Mouse (Mus musculus): ENCODE data around the gene Tmem92.
"Not testable (repeated sequence)": the region's sequence is repeated elsewhere in the genome, so short reads cannot be mapped to it uniquely, and the experiment has no call there.

The Tmem92 gene

GRCm38 (mm10) chr11:94782603-94783002 lies at the start of gene Tmem92:
Gene Tmem92, minus strand, starts transcription at chr11:94782703.
- in situ Hi-C loops (cut with MboI; ENCODE audit: low pct_unique_long_range_greater_than_20kb in 1 of 2, low sequenced_read_pairs in 2 of 2, unreplicated experiment in 1 of 2), result loop anchor here in 1 of 2 experiments (5.0 kb wide), 1 partner anchor 50 kb away; no protein-coding TSS in a partner anchor

DNA sequence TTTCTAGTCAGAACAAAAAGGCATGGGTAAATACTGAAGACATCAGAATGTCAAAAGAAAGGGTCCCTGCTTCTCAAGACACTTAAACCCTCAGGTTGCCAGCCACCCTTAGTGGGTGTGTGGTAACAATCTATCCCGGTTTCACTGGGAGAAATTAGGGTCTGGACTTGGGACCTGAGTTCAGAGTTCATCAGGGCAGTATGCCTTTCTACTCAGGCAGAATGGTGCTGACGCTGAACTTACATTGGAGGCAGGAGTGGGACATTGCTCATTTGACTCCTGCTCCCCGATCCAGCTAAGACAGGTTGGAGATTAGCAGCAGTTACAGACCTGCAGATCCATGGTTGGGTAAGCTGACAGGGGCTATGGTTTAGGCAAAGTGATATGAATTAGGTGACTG lies 46.5 kb upstream of the Tmem92 start:
- in situ Hi-C loops (cut with MboI; ENCODE audit: low pct_unique_long_range_greater_than_20kb in 1 of 2, low sequenced_read_pairs in 2 of 2, unreplicated experiment in 1 of 2), result loop anchor here in 1 of 2 experiments (5.0 kb wide), 1 partner anchor 97 kb away; no protein-coding TSS in a partner anchor

DNA sequence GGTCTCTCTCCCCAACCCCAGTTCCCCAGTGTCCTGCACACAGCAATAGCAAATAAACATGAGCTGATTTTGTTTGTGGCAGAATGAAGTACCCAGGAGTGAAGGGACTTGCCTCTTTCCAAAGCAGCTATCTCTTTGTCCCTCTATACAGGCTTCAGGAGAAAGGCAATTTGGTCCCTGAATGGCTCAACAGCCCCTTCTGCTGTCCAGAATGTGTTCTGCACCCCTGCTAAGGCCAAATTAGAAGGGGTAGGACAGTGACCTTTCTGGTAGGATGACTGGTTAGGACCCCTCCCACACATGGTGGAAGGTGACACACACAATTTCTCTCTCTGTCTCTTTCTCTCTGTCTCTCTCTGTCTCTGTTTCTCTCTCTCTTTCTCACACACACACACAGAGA lies 36.9 kb upstream of the Tmem92 start:
- in situ Hi-C loops (cut with MboI; ENCODE audit: low pct_unique_long_range_greater_than_20kb in 1 of 2, low sequenced_read_pairs in 2 of 2, unreplicated experiment in 1 of 2), result not testable (repeated sequence)

DNA sequence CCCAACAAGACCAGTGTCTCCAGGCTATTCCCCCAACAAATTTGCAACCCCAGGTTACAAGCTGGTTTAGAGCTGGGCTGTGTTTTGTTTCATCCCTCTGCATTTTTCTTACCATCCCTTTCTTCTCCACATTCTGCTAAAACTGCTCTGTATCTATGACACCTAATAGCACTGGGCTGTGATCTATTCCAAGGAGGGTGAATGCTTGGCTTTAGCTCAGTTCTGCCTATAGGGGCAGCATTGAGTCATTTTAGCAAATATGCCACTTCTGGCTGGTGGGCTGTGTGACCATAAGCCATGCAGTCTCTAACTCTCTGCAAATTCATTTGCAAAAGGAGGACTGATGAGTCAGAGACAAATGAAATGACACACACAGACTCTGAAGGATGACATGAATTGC lies 36.4 kb upstream of the Tmem92 start:
- in situ Hi-C loops (cut with MboI; ENCODE audit: low pct_unique_long_range_greater_than_20kb in 1 of 2, low sequenced_read_pairs in 2 of 2, unreplicated experiment in 1 of 2), result not testable (repeated sequence)

- in situ Hi-C loops (cut with MboI; ENCODE audit: low pct_unique_long_range_greater_than_20kb in 1 of 2, low sequenced_read_pairs in 2 of 2, unreplicated experiment in 1 of 2), result not testable (repeated sequence)
Measured at GRCm38 (mm10) chr11:94811537-94811936, 29.0 kb upstream of the Tmem92 start.

DNA sequence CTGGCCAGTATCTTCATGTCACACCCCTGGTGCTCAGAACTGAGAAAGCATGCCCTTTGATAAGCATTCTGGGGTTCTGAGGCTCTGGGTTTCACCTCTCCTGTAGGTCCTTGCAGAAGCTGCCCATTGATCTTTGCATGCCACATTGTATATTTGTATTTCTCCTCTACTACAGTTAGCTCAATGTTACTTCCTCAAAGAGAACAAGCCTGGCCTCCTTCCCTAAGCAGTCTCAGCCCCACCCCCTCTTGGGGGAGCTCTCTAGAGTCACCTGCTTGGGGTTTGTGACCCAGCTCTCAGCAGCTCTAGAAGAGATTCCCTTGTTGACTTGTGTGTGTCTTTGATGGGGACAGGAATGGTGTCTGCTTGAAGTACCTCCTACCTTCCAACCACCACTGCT lies 9.2 kb upstream of the Tmem92 start:
- in situ Hi-C loops (cut with MboI; ENCODE audit: low pct_unique_long_range_greater_than_20kb in 1 of 2, low sequenced_read_pairs in 2 of 2, unreplicated experiment in 1 of 2), result no loop called here

DNA sequence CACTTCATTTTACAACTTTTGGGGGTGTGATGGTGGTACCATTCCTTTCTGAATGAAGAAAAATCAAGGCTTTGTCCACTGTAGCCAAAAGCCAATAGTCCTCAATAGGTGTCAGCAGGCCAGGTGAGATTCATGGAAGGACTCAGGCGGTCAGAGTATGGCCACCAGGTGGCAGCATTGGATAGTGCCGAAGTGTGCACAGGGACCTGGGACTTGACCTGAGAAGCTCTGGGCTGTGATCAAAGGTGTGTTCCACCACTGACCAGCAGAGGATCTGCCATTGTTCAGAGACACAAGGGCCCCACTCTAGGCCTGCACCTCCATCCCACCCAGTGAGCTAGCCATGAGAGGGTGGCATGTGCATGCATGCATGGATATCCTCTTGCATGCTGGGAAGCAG lies 2.7 kb upstream of the Tmem92 start:
- in situ Hi-C loops (cut with MboI; ENCODE audit: low pct_unique_long_range_greater_than_20kb in 1 of 2, low sequenced_read_pairs in 2 of 2, unreplicated experiment in 1 of 2), result no loop called here

DNA sequence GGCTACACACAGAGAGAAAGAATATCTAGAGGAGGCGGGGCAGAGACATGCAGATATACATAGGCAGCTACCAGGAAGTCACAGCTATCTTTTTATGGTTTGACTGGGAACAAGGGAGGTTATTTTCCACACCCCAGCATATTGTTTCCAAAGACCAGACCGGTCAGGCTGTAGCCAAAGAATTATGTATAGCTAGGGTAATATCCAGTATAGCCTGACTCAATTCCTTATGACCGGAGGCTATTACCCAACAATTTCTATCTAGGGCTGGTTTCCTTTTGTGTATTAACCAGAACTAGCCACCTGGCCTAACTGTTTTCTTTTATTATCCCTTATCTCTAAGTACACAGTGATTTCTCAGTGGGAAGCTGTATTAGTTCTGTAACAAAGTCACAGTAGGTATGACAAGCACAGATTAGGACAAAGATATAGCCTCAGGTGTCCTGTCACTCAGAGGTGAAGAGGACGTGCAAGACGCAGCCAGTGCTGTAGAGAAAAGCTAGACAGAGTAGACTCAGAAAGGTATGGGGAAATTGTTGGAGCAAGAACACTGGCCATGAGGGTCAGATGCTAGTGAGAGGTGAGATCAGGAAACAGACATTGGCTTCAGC lies 7.5 kb downstream of the Tmem92 start:
- in situ Hi-C loops (cut with MboI; ENCODE audit: low pct_unique_long_range_greater_than_20kb in 1 of 2, low sequenced_read_pairs in 2 of 2, unreplicated experiment in 1 of 2), result no loop called here

DNA sequence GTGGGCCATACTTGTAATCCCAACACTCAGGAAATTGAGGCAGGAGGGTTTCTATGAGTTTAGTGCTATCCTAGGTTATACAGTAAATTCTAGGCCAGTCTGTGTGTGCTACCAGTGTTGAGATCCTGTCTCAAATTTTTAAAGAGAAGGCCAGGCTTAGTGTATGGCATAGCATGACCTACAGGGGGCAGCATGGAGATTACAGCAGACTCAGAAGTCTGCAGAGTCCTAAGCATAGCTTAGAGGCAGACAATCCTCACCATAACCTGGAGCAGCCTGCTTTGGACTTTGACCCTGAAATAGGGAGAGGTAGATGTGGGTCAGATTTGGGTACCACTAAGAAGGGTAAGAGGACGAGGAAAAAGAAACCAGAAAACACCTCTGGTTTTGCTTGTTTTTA lies 8.7 kb downstream of the Tmem92 start:
- in situ Hi-C loops (cut with MboI; ENCODE audit: low pct_unique_long_range_greater_than_20kb in 1 of 2, low sequenced_read_pairs in 2 of 2, unreplicated experiment in 1 of 2), result no loop called here

DNA sequence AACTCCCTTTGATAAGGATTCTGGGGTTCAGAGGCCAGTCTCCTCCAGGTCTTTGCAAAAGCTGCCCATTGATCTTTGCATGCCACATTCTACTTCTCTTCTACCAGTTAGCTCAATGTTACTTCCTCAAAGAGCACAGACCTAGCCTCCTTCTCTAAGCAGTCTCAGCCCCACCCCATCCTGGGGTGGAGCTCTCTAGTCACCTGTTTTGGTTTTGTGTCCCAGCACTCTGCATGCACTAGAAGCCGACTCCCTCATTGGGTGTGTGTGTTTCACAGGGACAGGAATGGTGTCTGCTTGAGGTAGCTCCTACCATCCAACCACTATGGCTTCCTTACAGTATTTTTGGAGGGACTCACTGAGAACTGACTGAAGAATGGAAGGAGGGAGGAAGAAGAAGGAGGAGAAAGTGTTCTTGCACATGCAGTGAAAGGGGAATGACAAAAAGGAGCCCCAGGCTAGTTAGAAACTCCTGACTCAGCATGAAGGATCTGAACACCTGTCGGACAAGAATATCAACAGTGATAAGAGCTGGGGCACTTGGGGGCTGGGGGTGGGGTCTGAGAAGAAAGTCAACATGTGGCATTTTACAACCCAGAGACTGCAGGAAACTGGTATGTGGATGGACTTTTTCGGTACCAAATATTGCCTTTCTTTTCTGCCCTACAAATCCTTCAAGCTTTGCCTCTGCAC lies 10.0 kb downstream of the Tmem92 start:
- in situ Hi-C loops (cut with MboI; ENCODE audit: low pct_unique_long_range_greater_than_20kb in 1 of 2, low sequenced_read_pairs in 2 of 2, unreplicated experiment in 1 of 2), result no loop called here

DNA sequence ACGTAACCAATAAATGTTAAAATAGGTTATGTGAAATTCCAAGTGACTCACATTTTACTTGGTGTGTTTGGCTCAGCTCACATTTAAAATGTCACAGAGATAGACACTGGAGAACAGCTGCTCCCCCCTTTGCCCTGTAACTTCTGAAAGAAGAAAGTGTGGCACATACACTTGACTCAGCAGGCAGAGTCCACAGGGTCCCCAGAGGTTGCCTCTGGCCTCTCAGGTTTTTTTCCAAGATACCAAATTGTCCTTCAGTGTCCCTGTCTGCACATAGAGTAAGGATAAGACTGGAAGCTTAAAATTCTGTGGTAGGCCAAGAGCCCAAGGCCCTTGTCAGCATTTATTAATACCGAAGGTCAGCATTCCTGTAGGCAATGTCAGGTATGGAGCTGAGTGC lies 15.3 kb downstream of the Tmem92 start:
- in situ Hi-C loops (cut with MboI; ENCODE audit: low pct_unique_long_range_greater_than_20kb in 1 of 2, low sequenced_read_pairs in 2 of 2, unreplicated experiment in 1 of 2), result no loop called here

GRCm38 (mm10) chr11:94762775-94763174 lies 19.7 kb downstream of the Tmem92 start:
- in situ Hi-C loops (cut with MboI; ENCODE audit: low pct_unique_long_range_greater_than_20kb in 1 of 2, low sequenced_read_pairs in 2 of 2, unreplicated experiment in 1 of 2), result no loop called here

DNA sequence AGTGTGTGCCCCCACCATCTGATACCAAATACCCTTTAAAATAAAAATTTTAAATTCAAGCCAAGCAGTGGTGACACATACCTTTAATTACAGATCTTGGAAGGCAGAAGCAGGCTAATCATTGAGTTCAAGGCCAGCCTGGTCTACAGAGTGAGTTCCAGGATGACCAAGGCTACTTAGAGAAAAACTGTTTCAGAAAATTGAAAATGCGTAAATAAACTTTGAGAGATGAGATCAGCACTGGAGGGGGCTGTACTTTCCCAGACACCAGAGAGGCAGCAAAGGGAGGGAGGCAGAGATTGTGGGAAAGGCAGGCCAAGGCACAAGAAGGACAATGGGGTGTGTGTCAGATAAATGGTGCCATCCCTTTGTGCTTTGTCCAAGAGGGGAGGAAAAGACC lies 20.2 kb downstream of the Tmem92 start:
- in situ Hi-C loops (cut with MboI; ENCODE audit: low pct_unique_long_range_greater_than_20kb in 1 of 2, low sequenced_read_pairs in 2 of 2, unreplicated experiment in 1 of 2), result no loop called here

DNA sequence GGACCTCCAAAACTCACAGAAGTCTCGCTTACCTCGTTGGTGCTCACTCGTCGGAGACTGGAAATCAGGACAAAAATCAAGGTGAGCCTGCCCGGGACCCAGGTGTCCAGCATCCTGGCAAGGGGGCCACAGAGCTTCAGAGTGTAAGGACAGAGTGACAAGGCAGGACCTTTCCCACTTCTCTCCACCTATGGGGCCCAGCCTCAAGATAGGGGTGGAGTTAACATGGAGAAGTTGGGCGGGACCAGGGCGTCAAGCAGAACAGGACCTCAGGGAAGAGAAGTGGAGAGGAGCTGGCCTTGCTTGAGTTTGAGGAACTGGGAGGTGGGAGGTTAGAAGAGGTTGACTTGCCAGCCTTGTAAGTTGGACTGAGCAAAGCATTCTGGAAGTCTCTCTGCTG lies 21.7 kb downstream of the Tmem92 start:
- in situ Hi-C loops (cut with MboI; ENCODE audit: low pct_unique_long_range_greater_than_20kb in 1 of 2, low sequenced_read_pairs in 2 of 2, unreplicated experiment in 1 of 2), result no loop called here

GRCm38 (mm10) chr11:94760364-94760763 lies 22.1 kb downstream of the Tmem92 start:
- in situ Hi-C loops (cut with MboI; ENCODE audit: low pct_unique_long_range_greater_than_20kb in 1 of 2, low sequenced_read_pairs in 2 of 2, unreplicated experiment in 1 of 2), result no loop called here

DNA sequence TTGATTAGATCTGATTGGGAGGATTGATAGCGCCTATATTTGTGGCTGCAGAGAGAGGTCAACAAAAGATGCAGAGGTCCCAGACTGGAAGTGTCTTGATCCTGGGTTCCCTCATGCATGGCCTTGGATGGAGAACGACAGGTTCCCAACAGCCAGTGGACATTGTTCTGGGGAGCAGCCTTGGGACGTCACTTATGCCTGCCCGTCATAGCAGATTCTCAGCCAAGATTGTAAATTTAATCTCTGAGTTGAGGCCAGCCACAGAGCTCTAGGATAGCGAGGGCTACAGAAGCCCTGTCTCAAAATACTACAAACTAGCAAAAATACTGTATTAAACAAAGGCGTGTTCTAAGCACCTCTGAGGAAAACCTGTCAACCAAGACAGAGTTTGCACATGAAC lies 22.6 kb downstream of the Tmem92 start:
- in situ Hi-C loops (cut with MboI; ENCODE audit: low pct_unique_long_range_greater_than_20kb in 1 of 2, low sequenced_read_pairs in 2 of 2, unreplicated experiment in 1 of 2), result no loop called here

DNA sequence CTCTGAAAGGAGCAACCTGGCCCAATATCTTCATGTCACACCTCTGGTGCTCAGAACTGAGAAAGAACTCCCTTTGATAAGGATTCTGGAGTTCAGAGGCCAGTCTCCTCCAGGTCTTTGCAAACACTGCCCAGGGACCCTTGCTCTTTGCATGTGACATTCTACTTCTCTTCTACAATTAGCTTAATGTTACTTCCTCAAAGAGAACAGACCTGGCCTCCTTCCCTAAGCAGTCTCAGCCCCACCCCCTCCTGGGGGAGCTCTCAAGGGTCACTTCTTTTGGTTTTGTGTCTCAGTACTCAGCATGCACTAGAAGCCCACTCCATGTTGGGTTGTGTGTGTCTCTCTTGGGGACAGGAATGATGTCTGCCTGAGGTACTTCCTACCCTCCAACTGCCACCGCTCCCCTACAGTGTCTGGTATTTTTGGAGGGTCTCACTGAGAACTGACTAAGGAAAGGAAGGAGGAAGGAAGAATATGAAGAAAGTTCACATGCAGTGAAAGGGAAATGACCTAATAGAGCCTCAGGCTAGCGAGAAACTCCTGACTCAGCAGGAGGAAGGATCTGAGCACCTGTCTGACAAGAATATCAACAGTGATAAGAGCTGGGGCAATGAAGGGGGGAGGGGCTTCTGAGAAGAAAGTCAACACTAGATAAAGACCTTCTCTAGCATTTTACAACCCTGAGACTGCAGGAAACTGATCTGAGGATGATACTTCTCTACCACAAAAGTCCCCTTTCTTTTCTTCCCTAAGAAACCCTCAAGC lies 29.4 kb downstream of the Tmem92 start:
- in situ Hi-C loops (cut with MboI; ENCODE audit: low pct_unique_long_range_greater_than_20kb in 1 of 2, low sequenced_read_pairs in 2 of 2, unreplicated experiment in 1 of 2), result no loop called here

- in situ Hi-C loops (cut with MboI; ENCODE audit: low pct_unique_long_range_greater_than_20kb in 1 of 2, low sequenced_read_pairs in 2 of 2, unreplicated experiment in 1 of 2), result no loop called here
Measured at GRCm38 (mm10) chr11:94741732-94742272, 40.7 kb downstream of the Tmem92 start, which contains the start of gene Cdc34b. Gene Cdc34b, plus strand, starts transcription at chr11:94741782.

GRCm38 (mm10) chr11:94735746-94736145 lies 46.8 kb downstream of the Tmem92 start:
- in situ Hi-C loops (cut with MboI; ENCODE audit: low pct_unique_long_range_greater_than_20kb in 1 of 2, low sequenced_read_pairs in 2 of 2, unreplicated experiment in 1 of 2), result loop anchor here in 1 of 2 experiments (10.0 kb wide), 1 partner anchor 199 kb away; the partner anchor contains the start of gene Col1a1

Data from mouse embryonic stem cell (cell line).